Comparison of ENCODE assay signal across 10 mouse cellular contexts in genomic region chr4:63459141-63459789, GRCm38 (mm10). TPM values are rescaled to one million over a fixed set of nuclear protein-coding genes. Genes with fewer than 3 reads are reported as not detected.
A peak's percentile ranks its signal among the peaks of the same experiment; 100 is the strongest.
DNase-seq lines count a peak whose midpoint lies in the region; ATAC-seq and TF ChIP-seq lines count a peak whose summit lies in the region.
"Had no signal": no experiment of that assay in that cellular context is flagged by ENCODE, and none has a peak within 500 bp of the region (broad histone marks: within the 10 kb centered on the region; RNA-seq: fewer than 3 reads in every experiment).

No protein-coding gene starts in this region.

- no peak for ATAC-seq in intestine, embryonic 14.5 days (replicated peaks; ENCODE audit: low FRiP score, low TSS enrichment, low read depth)
- ATAC-seq in intestine, postnatal 0 days, result no peak
- peak; percentile 76 for ATAC-seq in hindbrain, embryonic 12.5 days (ENCODE audit: low FRiP score)
- peak; percentile 40 for ATAC-seq in midbrain, embryonic 15.5 days (replicated peaks)

- no peak overlapping the region for H3K4me2 ChIP-seq in intestine, embryonic 14.5 days (ENCODE audit: low read length)
- H3K4me2 ChIP-seq in intestine, postnatal 0 days (replicated peaks; ENCODE audit: low read depth), result no peak overlapping the region
- peak overlapping the region; percentile 40 for H3K4me2 ChIP-seq in hindbrain, embryonic 12.5 days (replicated peaks)
- peak overlapping the region; percentile 30 for H3K4me2 ChIP-seq in midbrain, embryonic 15.5 days

- H3K27me3 ChIP-seq in intestine, embryonic 14.5 days (replicated peaks; ENCODE audit: control insufficient read depth, insufficient read depth, low read length), result no peaks in the 10 kb centered on the region
- no peaks in the 10 kb centered on the region for H3K27me3 ChIP-seq in intestine, postnatal 0 days (replicated peaks; ENCODE audit: control insufficient read depth, insufficient read depth, low read length)
- H3K27me3 ChIP-seq in hindbrain, embryonic 12.5 days, result peaks cover 4% of the 10 kb centered on the region; the same call in 1 of the 2 replicates
- no peaks in the 10 kb centered on the region for H3K27me3 ChIP-seq in midbrain, embryonic 15.5 days (replicated peaks)
- H3K27me3 ChIP-seq: CH12.LX had no signal

- no peak for DNase-seq in intestine, embryonic 14.5 days (ENCODE audit: low spot score)
- peak; percentile 36 for DNase-seq in embryo, embryonic 10 days (ENCODE audit: low spot score)
- DNase-seq in adrenal gland, postnatal 25 days, result no peak
- DNase-seq in gastrocnemius, postnatal 25 days, result no peak
- no peak for DNase-seq in liver

- WGBS in intestine, embryonic 14.5 days, result 39% methylated on average over 16 of the region's 16 CpGs
- 62% methylated on average over 16 of the region's 16 CpGs for WGBS in intestine, postnatal 0 days
- WGBS in hindbrain, embryonic 12.5 days, result 10% methylated on average over 16 of the region's 16 CpGs
- 9% methylated on average over 16 of the region's 16 CpGs for WGBS in midbrain, embryonic 15.5 days

- no peaks in the 10 kb centered on the region for H3K9me3 ChIP-seq in intestine, embryonic 14.5 days (ENCODE audit: control insufficient read depth, low read length)
- H3K9me3 ChIP-seq in intestine, postnatal 0 days (ENCODE audit: control insufficient read depth), result no peaks in the 10 kb centered on the region
- H3K9me3 ChIP-seq in hindbrain, embryonic 12.5 days (replicated peaks), result no peaks in the 10 kb centered on the region
- no peaks in the 10 kb centered on the region for H3K9me3 ChIP-seq in midbrain, embryonic 15.5 days

- H3K27ac ChIP-seq in intestine, embryonic 14.5 days (ENCODE audit: low read depth), result peak overlapping the region; percentile 27; the same call in 1 of the 2 replicates
- no peak overlapping the region for H3K27ac ChIP-seq in intestine, postnatal 0 days (ENCODE audit: low read depth, low read length)
- H3K27ac ChIP-seq in hindbrain, embryonic 12.5 days, result peak overlapping the region; percentile 79
- peak overlapping the region; percentile 31 for H3K27ac ChIP-seq in midbrain, embryonic 15.5 days
- H3K27ac ChIP-seq: macrophage had no signal

- H3K4me1 ChIP-seq in intestine, embryonic 14.5 days (replicated peaks; ENCODE audit: control insufficient read depth, insufficient read depth, low read length), result peaks cover 9% of the 10 kb centered on the region; the same call in 1 of the 2 replicates
- no peaks in the 10 kb centered on the region for H3K4me1 ChIP-seq in intestine, postnatal 0 days (replicated peaks; ENCODE audit: control insufficient read depth, insufficient read depth, low read length)
- H3K4me1 ChIP-seq in hindbrain, embryonic 12.5 days, result peaks cover 27% of the 10 kb centered on the region
- H3K4me1 ChIP-seq in midbrain, embryonic 15.5 days, result peaks cover 9% of the 10 kb centered on the region

- no peaks in the 10 kb centered on the region for H3K36me3 ChIP-seq in intestine, embryonic 14.5 days (ENCODE audit: control insufficient read depth, insufficient read depth, low read length)
- H3K36me3 ChIP-seq in intestine, postnatal 0 days (ENCODE audit: control insufficient read depth, insufficient read depth), result no peaks in the 10 kb centered on the region
- H3K36me3 ChIP-seq in hindbrain, embryonic 12.5 days, result no peaks in the 10 kb centered on the region
- no peaks in the 10 kb centered on the region for H3K36me3 ChIP-seq in midbrain, embryonic 15.5 days (replicated peaks)

- no peak overlapping the region for H3K4me3 ChIP-seq in intestine, embryonic 14.5 days (ENCODE audit: low read depth, low read length)
- no peak overlapping the region for H3K4me3 ChIP-seq in intestine, postnatal 0 days (ENCODE audit: low read depth, low read length)
- H3K4me3 ChIP-seq in hindbrain, embryonic 12.5 days, result no peak overlapping the region
- H3K4me3 ChIP-seq in midbrain, embryonic 15.5 days, result no peak overlapping the region

- H3K9ac ChIP-seq in intestine, embryonic 14.5 days (ENCODE audit: low read length), result no peak overlapping the region
- no peak overlapping the region for H3K9ac ChIP-seq in intestine, postnatal 0 days (ENCODE audit: low read depth, low read length)
- H3K9ac ChIP-seq in hindbrain, embryonic 12.5 days, result no peak overlapping the region
- H3K9ac ChIP-seq in midbrain, embryonic 15.5 days, result no peak overlapping the region

- TF ChIP-seq CTCF in intestine, postnatal 0 days (IDR thresholded peaks at IDR 0.05; ENCODE audit: low read depth), result no peak

RNA-seq across cellular contexts. Expression of gene Whrn, which starts 36.5 kb away (rescaled TPM):
- polyA plus RNA-seq in intestine, embryonic 14.5 days (2014; fragmentation: Nextera tagmentation; extraction: Ambion mirVana), result 3.1 and 4.0 TPM in 2 replicates
- 1.3 and 1.8 TPM in 2 replicates for polyA plus RNA-seq in intestine, postnatal 0 days (2015; fragmentation: Nextera tagmentation; extraction: Ambion mirVana)
- 10.6 and 10.8 TPM in 2 replicates for polyA plus RNA-seq in hindbrain, embryonic 12.5 days (2016; fragmentation: Nextera tagmentation; extraction: Ambion mirVana)
- 6.5 and 7.5 TPM in 2 replicates for polyA plus RNA-seq in midbrain, embryonic 15.5 days (2015; fragmentation: Nextera tagmentation; extraction: Ambion mirVana)
- total RNA-seq in adrenal gland, postnatal 25 days (2021), result 43.9 and 54.7 TPM in 2 replicates
- 1 to 10 TPM; 2.1 to 2.6 TPM for total RNA-seq in gastrocnemius, postnatal 25 days (2021)

RNA-seq across cellular contexts. Expression of gene Akna, which starts 56.1 kb away (rescaled TPM):
- polyA plus RNA-seq in intestine, embryonic 14.5 days (2014; fragmentation: Nextera tagmentation; extraction: Ambion mirVana), result 6.4 and 6.8 TPM in 2 replicates
- polyA plus RNA-seq in intestine, postnatal 0 days (2015; fragmentation: Nextera tagmentation; extraction: Ambion mirVana), result 1.4 and 1.6 TPM in 2 replicates
- polyA plus RNA-seq in hindbrain, embryonic 12.5 days (2016; fragmentation: Nextera tagmentation; extraction: Ambion mirVana), result 10.4 and 10.9 TPM in 2 replicates
- polyA plus RNA-seq in midbrain, embryonic 15.5 days (2015; fragmentation: Nextera tagmentation; extraction: Ambion mirVana), result 7.0 and 7.7 TPM in 2 replicates
- total RNA-seq in adrenal gland, postnatal 25 days (2021), result 2.7 and 3.8 TPM in 2 replicates
- 1 to 10 TPM; 1.1 to 1.4 TPM for total RNA-seq in gastrocnemius, postnatal 25 days (2021)

Comparison
In these comparisons a context has a peak if more than half of its experiments do, and no peak if none do; other contexts are left out.
1. ATAC-seq: peak in hindbrain, embryonic 12.5 days (single experiment) and midbrain, embryonic 15.5 days (single experiment); none in intestine, embryonic 14.5 days (single experiment) and intestine, postnatal 0 days (single experiment).
2. H3K4me2 ChIP-seq: peak in hindbrain, embryonic 12.5 days (single experiment) and midbrain, embryonic 15.5 days (single experiment); none in intestine, embryonic 14.5 days (single experiment) and intestine, postnatal 0 days (single experiment).